Mouse (Mus musculus) monocyte, adult 5-6 weeks (primary cell): Measurements from ENCODE around the gene Actbl2. TPM values are rescaled to one million over a fixed set of nuclear protein-coding genes. Genes with fewer than 3 reads are reported as not detected.

Experiments
- total RNA-seq: library from RNA; stranded (forward); fragments of 200-1000, 200-491, 200-594 nt; gene quantifications from 3 replicates; pipeline ENCODE4 v1.2.3, GENCODE M21; 2017

Gene Actbl2
- total RNA-seq, 1 experiment from 2014 or later = not detected

Other genes starting within 250 kb of the Actbl2 start
- 221 to 257 TPM (median 240 TPM) in 3 replicates for gene Gpbp1, start 235.1 kb downstream of the Actbl2 start, total RNA-seq